Mouse (Mus musculus) hindbrain, embryonic 11.5 days (tissue): ENCODE data around the gene Nebl. TPM values are rescaled to one million over a fixed set of nuclear protein-coding genes. Genes with fewer than 3 reads are reported as not detected.
"Not testable (repeated sequence)": the region's sequence is repeated elsewhere in the genome, so short reads cannot be mapped to it uniquely, and the experiment has no call there.

Experiments used
- ATAC-seq: fragments of 200-750 bp; cut with Nextera tagmentation; 2 replicates; pipeline ENCODE4 v1.8.0; 2017; ENCODE audit warnings: mild to moderate bottlenecking, moderate TSS enrichment, moderate library complexity; ENCODE audit not compliant: low FRiP score
- DNase-seq: peaks from one replicate; pipeline ENCODE4 v3.0.0-alpha.2; 2015; ENCODE audit warnings: low spot score
- H3K27ac ChIP-seq: fragments of 300-500 bp; sonication (generic); 2 replicates; pipeline ENCODE4 v1.5.1; 2014; ENCODE audit warnings: mild to moderate bottlenecking, low read depth, low read length
- H3K27me3 ChIP-seq: fragments of 300-500 bp; sonication (generic); 2 replicates; pipeline ENCODE4 v1.6.1; 2014; ENCODE audit warnings: mild to moderate bottlenecking, low read length, moderate library complexity, mixed read lengths; ENCODE audit not compliant: control insufficient read depth, insufficient read depth
- H3K36me3 ChIP-seq: fragments of 300-500 bp; sonication (generic); 2 replicates; pipeline ENCODE4 v1.6.1; 2014; ENCODE audit warnings: mild to moderate bottlenecking, low read length, moderate library complexity, mixed read lengths; ENCODE audit not compliant: control insufficient read depth, insufficient read depth
- H3K4me1 ChIP-seq: fragments of 300-500 bp; sonication (generic); replicated peaks from 2 replicates; pipeline ENCODE4 v1.6.1; 2014; ENCODE audit warnings: low read length, mixed read lengths; ENCODE audit not compliant: control insufficient read depth, insufficient read depth
- H3K4me2 ChIP-seq: fragments of 300-500 bp; sonication (generic); replicated peaks from 2 replicates; pipeline ENCODE4 v1.6.1; 2014; ENCODE audit warnings: mild to moderate bottlenecking, low read depth, low read length
- H3K4me3 ChIP-seq: fragments of 300-500 bp; sonication (generic); 2 replicates; pipeline ENCODE4 v1.5.1; 2014; ENCODE audit warnings: low read depth, low read length
- H3K9ac ChIP-seq: fragments of 300-500 bp; sonication (generic); 2 replicates; pipeline ENCODE4 v1.6.1; 2014; ENCODE audit warnings: low read depth, low read length
- H3K9me3 ChIP-seq: fragments of 300-500 bp; sonication (generic); 2 replicates; pipeline ENCODE4 v1.6.1; 2016; ENCODE audit warnings: low read length; ENCODE audit not compliant: control insufficient read depth
- WGBS: fragments of 180-500 bp; shearing (Covaris S2); extraction: QIAGEN DNeasy Blood & Tissue Kit; methylation state at CpG from one replicate; pipeline ENCODE4 v1.1.7; 2014; 5-methylcytosine and 5-hydroxymethylcytosine counted together
- polyA plus RNA-seq: library from polyadenylated mRNA; unstranded; fragments of >200 nt; fragmentation: Nextera tagmentation; extraction: Ambion mirVana; gene quantifications from 2 replicates; pipeline ENCODE4 v1.2.1, GENCODE M21; 2014

Gene Nebl
- polyA plus RNA-seq, 1 experiment from 2014 or later, result 8.6 TPM

DNA sequence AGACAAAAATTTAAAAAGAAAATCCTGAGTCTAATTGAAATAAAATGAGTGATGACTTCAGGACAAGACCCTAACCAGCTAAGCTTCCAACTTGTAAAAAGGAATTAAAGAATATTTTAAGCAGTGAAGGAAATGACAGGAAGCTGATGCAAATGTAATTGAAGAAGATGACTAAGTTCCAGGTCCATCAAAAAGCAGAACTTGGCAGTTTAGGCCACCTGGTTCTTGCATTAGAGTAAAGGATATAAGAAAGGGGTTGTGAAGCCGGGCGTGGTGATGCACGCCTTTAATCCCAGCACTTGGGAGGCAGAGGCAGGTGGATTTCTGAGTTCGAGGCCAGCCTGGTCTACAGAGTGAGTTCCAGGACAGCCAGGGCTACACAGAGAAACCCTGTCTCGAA, 436.0 kb downstream of the Nebl start:
- not testable (repeated sequence) for H3K9ac ChIP-seq, DNase-seq, H3K4me2 ChIP-seq, H3K4me1 ChIP-seq, ATAC-seq, H3K36me3 ChIP-seq, H3K9me3 ChIP-seq, H3K4me3 ChIP-seq, H3K27ac ChIP-seq, H3K27me3 ChIP-seq
- WGBS, result 98% methylated on average over 4 of the region's 5 CpGs
